Mouse (Mus musculus) midbrain, embryonic 15.5 days (tissue): ENCODE data around the gene Irx1. TPM values are rescaled to one million over a fixed set of nuclear protein-coding genes. Genes with fewer than 3 reads are reported as not detected.

Source experiments
- ATAC-seq: fragments of 200-750 bp; cut with Nextera tagmentation; replicated peaks from 2 replicates; pipeline ENCODE4 v1.8.0; 2017; ENCODE audit warnings: moderate TSS enrichment
- H3K27ac ChIP-seq: fragments of 300-500 bp; sonication (generic); 2 replicates; pipeline ENCODE4 v1.5.1; 2015; ENCODE audit warnings: mild to moderate bottlenecking, inconsistent platforms
- H3K27me3 ChIP-seq: fragments of 300-500 bp; sonication (generic); replicated peaks from 2 replicates; pipeline ENCODE4 v1.6.1; 2015; ENCODE audit warnings: inconsistent platforms
- H3K36me3 ChIP-seq: fragments of 300-500 bp; sonication (generic); replicated peaks from 2 replicates; pipeline ENCODE4 v1.6.1; 2015; ENCODE audit warnings: inconsistent platforms
- H3K4me1 ChIP-seq: fragments of 300-500 bp; sonication (generic); 2 replicates; pipeline ENCODE4 v1.6.1; 2015; ENCODE audit warnings: inconsistent platforms
- H3K4me2 ChIP-seq: fragments of 300-500 bp; sonication (generic); 2 replicates; pipeline ENCODE4 v1.6.1; 2015; ENCODE audit warnings: inconsistent platforms, mild to moderate bottlenecking, moderate library complexity
- H3K4me3 ChIP-seq: fragments of 300-500 bp; sonication (generic); 2 replicates; pipeline ENCODE4 v1.5.1; 2015; ENCODE audit warnings: mild to moderate bottlenecking, inconsistent platforms
- H3K9ac ChIP-seq: fragments of 300-500 bp; sonication (generic); 2 replicates; pipeline ENCODE4 v1.6.1; 2015; ENCODE audit warnings: mild to moderate bottlenecking, inconsistent platforms
- H3K9me3 ChIP-seq: fragments of 300-500 bp; sonication (generic); 2 replicates; pipeline ENCODE4 v1.6.1; 2016; ENCODE audit warnings: inconsistent platforms
- WGBS: fragments of 180-500 bp; shearing (Covaris S2); methylation state at CpG from one replicate; pipeline ENCODE4 v1.1.7; 2015; ENCODE audit warnings: mixed read lengths; 5-methylcytosine and 5-hydroxymethylcytosine counted together
- polyA plus RNA-seq: library from polyadenylated mRNA; unstranded; fragments of >200 nt; fragmentation: Nextera tagmentation; extraction: Ambion mirVana; gene quantifications from 2 replicates; pipeline ENCODE4 v1.2.1, GENCODE M21; 2015

Gene Irx1
- polyA plus RNA-seq, 1 experiment from 2014 or later: 11.5 TPM

GRCm38 (mm10) chr13:71960277-71960672 is 3.2 kb downstream of the Irx1 start:
- 3% methylated on average over 9 of the region's 9 CpGs for WGBS
- peak overlapping the region; percentile 72 for H3K4me2 ChIP-seq
- H3K27me3 ChIP-seq: peaks cover 22% of the 10 kb centered on the region

GRCm38 (mm10) chr13:71959361-71960276 is 3.9 kb downstream of the Irx1 start:
- H3K4me2 ChIP-seq: peak overlapping the region; percentile 72
- no peaks in the 10 kb centered on the region for H3K9me3 ChIP-seq
- peak overlapping the region; percentile 63 for H3K4me3 ChIP-seq
- peaks cover 17% of the 10 kb centered on the region for H3K27me3 ChIP-seq
- H3K9ac ChIP-seq: peak overlapping the region; percentile 46
- ATAC-seq: peak; percentile 13; the same call in 1 of the 2 replicates
- 2% methylated on average over 76 of the region's 76 CpGs for WGBS
- no peaks in the 10 kb centered on the region for H3K36me3 ChIP-seq
- H3K27ac ChIP-seq: peak overlapping the region; percentile 71
- H3K4me1 ChIP-seq: peaks cover 59% of the 10 kb centered on the region

More at GRCm38 (mm10) chr13:71960277-71960672, 3.2 kb downstream of the Irx1 start:
- no peaks in the 10 kb centered on the region for H3K36me3 ChIP-seq
- no peaks in the 10 kb centered on the region for H3K9me3 ChIP-seq
- peaks cover 54% of the 10 kb centered on the region for H3K4me1 ChIP-seq
- peak overlapping the region; percentile 63 for H3K4me3 ChIP-seq
- no peak for ATAC-seq
- H3K27ac ChIP-seq: peak overlapping the region; percentile 71
- H3K9ac ChIP-seq: peak overlapping the region; percentile 46

GRCm38 (mm10) chr13:71958651-71959050 is 4.9 kb downstream of the Irx1 start:
- Histone ChIP-seq H3K4me2 (peak overlapping the region; percentile 72), H3K9ac (peak overlapping the region; percentile 46), H3K4me3 (peak overlapping the region; percentile 63), H3K27ac (peak overlapping the region; percentile 71), H3K27me3 (peaks cover 15% of the 10 kb centered on the region), H3K9me3 (no peaks in the 10 kb centered on the region), H3K36me3 (no peaks in the 10 kb centered on the region), H3K4me1 (peaks cover 64% of the 10 kb centered on the region)
- ATAC-seq: no peak
- 4% methylated on average over 16 of the region's 16 CpGs for WGBS

- peak overlapping the region; percentile 46 for H3K9ac ChIP-seq
- H3K4me2 ChIP-seq: peak overlapping the region; percentile 72
- peak overlapping the region; percentile 71 for H3K27ac ChIP-seq
- H3K9me3 ChIP-seq: no peaks in the 10 kb centered on the region
- H3K27me3 ChIP-seq: peaks cover 15% of the 10 kb centered on the region
- H3K4me3 ChIP-seq: peak overlapping the region; percentile 63
- H3K4me1 ChIP-seq: peaks cover 65% of the 10 kb centered on the region
- 8% methylated on average over 21 of the region's 21 CpGs for WGBS
- ATAC-seq: no peak
- no peaks in the 10 kb centered on the region for H3K36me3 ChIP-seq
Measured at GRCm38 (mm10) chr13:71957811-71958351, 5.6 kb downstream of the Irx1 start.

- peak overlapping the region; percentile 23; the same call in 1 of the 2 replicates for H3K9ac ChIP-seq
- ATAC-seq: no peak
- WGBS: 17% methylated on average over 18 of the region's 18 CpGs
- peaks cover 68% of the 10 kb centered on the region for H3K4me1 ChIP-seq
- H3K27ac ChIP-seq: peak overlapping the region; percentile 71
- H3K4me2 ChIP-seq: peak overlapping the region; percentile 72
- peak overlapping the region; percentile 63 for H3K4me3 ChIP-seq
- H3K27me3 ChIP-seq: peaks cover 15% of the 10 kb centered on the region
- no peaks in the 10 kb centered on the region for H3K36me3 ChIP-seq
- H3K9me3 ChIP-seq: no peaks in the 10 kb centered on the region
Measured at GRCm38 (mm10) chr13:71957147-71957546, 6.4 kb downstream of the Irx1 start.

- Histone ChIP-seq H3K4me3 (peak overlapping the region; percentile 63), H3K9me3 (no peaks in the 10 kb centered on the region), H3K27ac (peak overlapping the region; percentile 71), H3K9ac (peak overlapping the region; percentile 16; the same call in 1 of the 2 replicates), H3K4me2 (peak overlapping the region; percentile 72), H3K36me3 (no peaks in the 10 kb centered on the region), H3K4me1 (peaks cover 75% of the 10 kb centered on the region), H3K27me3 (peaks cover 15% of the 10 kb centered on the region)
- no peak for ATAC-seq
- WGBS: 10% methylated on average over 9 of the region's 9 CpGs
Measured at GRCm38 (mm10) chr13:71956481-71956880, 7.0 kb downstream of the Irx1 start.

- Histone ChIP-seq H3K36me3 (no peaks in the 10 kb centered on the region), H3K27ac (peak overlapping the region; percentile 76), H3K4me3 (no peak overlapping the region), H3K9me3 (no peaks in the 10 kb centered on the region), H3K4me1 (peaks cover 58% of the 10 kb centered on the region), H3K4me2 (peak overlapping the region; percentile 72), H3K27me3 (peaks cover 15% of the 10 kb centered on the region), H3K9ac (peak overlapping the region; percentile 16; the same call in 1 of the 2 replicates)
- ATAC-seq: peak; percentile 7; the same call in 1 of the 2 replicates
- 16% methylated on average over 11 of the region's 11 CpGs for WGBS
Measured at GRCm38 (mm10) chr13:71951966-71952365, 11.6 kb downstream of the Irx1 start.

GRCm38 (mm10) chr13:71949859-71950258 is 13.7 kb downstream of the Irx1 start:
- peaks cover 44% of the 10 kb centered on the region for H3K4me1 ChIP-seq
- H3K27me3 ChIP-seq: no peaks in the 10 kb centered on the region; the same call in 1 of the 2 replicates
- no peak for ATAC-seq
- H3K9me3 ChIP-seq: no peaks in the 10 kb centered on the region
- H3K4me2 ChIP-seq: no peak overlapping the region
- H3K9ac ChIP-seq: no peak overlapping the region
- 84% methylated on average over 5 of the region's 5 CpGs for WGBS
- no peaks in the 10 kb centered on the region for H3K36me3 ChIP-seq
- no peak overlapping the region for H3K27ac ChIP-seq
- no peak overlapping the region for H3K4me3 ChIP-seq

- H3K4me1 ChIP-seq: peaks cover 3% of the 10 kb centered on the region; the same call in 1 of the 2 replicates
- WGBS: 87% methylated on average over 3 of the region's 3 CpGs
- no peak overlapping the region for H3K27ac ChIP-seq
- H3K27me3 ChIP-seq: no peaks in the 10 kb centered on the region
- no peak overlapping the region for H3K4me3 ChIP-seq
- no peak for ATAC-seq
- no peaks in the 10 kb centered on the region for H3K9me3 ChIP-seq
- no peaks in the 10 kb centered on the region for H3K36me3 ChIP-seq
- H3K9ac ChIP-seq: no peak overlapping the region
- H3K4me2 ChIP-seq: no peak overlapping the region
Measured at GRCm38 (mm10) chr13:71910361-71910760, 53.2 kb downstream of the Irx1 start.
